In the genomic region with DNA sequence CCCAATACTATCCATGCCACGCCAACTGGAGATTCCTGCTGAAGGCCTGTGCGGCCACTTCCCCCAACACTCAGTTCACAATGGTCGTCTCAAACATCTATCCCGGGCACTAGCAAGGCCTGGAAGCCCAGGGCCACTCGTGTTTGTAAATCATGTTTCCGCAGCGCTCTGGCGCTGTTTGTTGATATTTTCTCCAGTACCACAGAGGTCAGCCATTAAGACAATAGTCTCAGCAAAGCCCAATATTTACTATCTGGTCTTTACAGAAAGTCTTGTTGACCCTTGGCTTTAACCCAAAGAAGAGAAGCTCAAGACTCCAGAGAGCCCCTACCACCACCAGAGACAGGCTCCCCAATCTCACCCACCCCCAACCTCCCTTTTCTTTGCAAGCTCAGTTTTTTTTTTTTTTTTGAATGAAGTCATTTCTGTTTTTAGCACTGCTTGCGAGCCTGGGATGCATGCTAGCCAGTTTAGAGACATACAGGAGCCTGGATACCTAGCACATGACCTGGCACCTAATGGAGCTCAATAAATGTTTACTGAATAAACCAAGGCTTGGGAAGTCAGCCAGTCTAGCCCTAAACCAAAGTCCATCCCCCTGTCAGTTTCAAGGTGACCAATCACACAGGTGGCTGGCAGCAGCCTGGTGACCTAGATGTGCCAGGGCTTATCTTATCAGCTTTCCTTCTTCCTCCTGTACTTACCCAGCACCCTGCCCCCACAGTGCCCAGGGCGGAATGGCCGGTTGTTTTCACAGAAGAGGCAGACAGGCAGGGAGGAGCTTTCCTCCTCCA, we compare ENCODE assay signal across 9 mouse cellular contexts. TPM values are rescaled to one million over a fixed set of nuclear protein-coding genes. Genes with fewer than 3 reads are reported as not detected.
DNase-seq lines count a peak whose midpoint lies in the region; ATAC-seq lines count a peak whose summit lies in the region.
"Had no signal": no experiment of that assay in that cellular context is flagged by ENCODE, and none has a peak within 500 bp of the region (broad histone marks: within the 10 kb centered on the region; RNA-seq: fewer than 3 reads in every experiment).

No protein-coding gene starts in this region.

- H3K4me1 ChIP-seq in intestine, embryonic 14.5 days (replicated peaks; ENCODE audit: control insufficient read depth, insufficient read depth, low read length), result peaks cover 67% of the 10 kb centered on the region
- H3K4me1 ChIP-seq in liver, embryonic 15.5 days (replicated peaks), result peaks cover 59% of the 10 kb centered on the region
- peaks cover 73% of the 10 kb centered on the region for H3K4me1 ChIP-seq in stomach, embryonic 16.5 days (ENCODE audit: control insufficient read depth, insufficient read depth, low read length)

- no peak overlapping the region for H3K4me3 ChIP-seq in intestine, embryonic 14.5 days (ENCODE audit: low read depth, low read length)
- no peak overlapping the region for H3K4me3 ChIP-seq in liver, embryonic 15.5 days (replicated peaks)
- H3K4me3 ChIP-seq in stomach, embryonic 16.5 days (replicated peaks; ENCODE audit: low read length), result no peak overlapping the region
- H3K4me3 ChIP-seq: megakaryocyte, embryonic 14.5 days had no signal

- no peaks in the 10 kb centered on the region for H3K27me3 ChIP-seq in intestine, embryonic 14.5 days (replicated peaks; ENCODE audit: control insufficient read depth, insufficient read depth, low read length)
- H3K27me3 ChIP-seq in liver, embryonic 15.5 days, result no peaks in the 10 kb centered on the region
- H3K27me3 ChIP-seq in stomach, embryonic 16.5 days (ENCODE audit: control insufficient read depth, insufficient read depth, low read length), result no peaks in the 10 kb centered on the region

- ATAC-seq in cerebellum, adult (ENCODE audit: insufficient number of reproducible peaks, low FRiP score, low TSS enrichment), result no peak
- ATAC-seq in intestine, embryonic 14.5 days (replicated peaks; ENCODE audit: low FRiP score, low TSS enrichment, low read depth), result peak; percentile 78
- peak; percentile 78 for ATAC-seq in liver, embryonic 15.5 days (ENCODE audit: insufficient read depth)
- peak; percentile 89 for ATAC-seq in stomach, embryonic 16.5 days (ENCODE audit: insufficient read depth, low FRiP score)

- peak; percentile 38 for DNase-seq in cerebellum, adult 11 months
- peak; percentile 65 to 75 for DNase-seq in cerebellum, postnatal 25 days
- peak; percentile 66 for DNase-seq in intestine, embryonic 14.5 days (ENCODE audit: low spot score)
- no peak for DNase-seq in embryo, embryonic 9.5 days (ENCODE audit: extremely low spot score)
- DNase-seq in thymus, postnatal 4 days, result no peak

- H3K36me3 ChIP-seq in intestine, embryonic 14.5 days (ENCODE audit: control insufficient read depth, insufficient read depth, low read length), result no peaks in the 10 kb centered on the region
- no peaks in the 10 kb centered on the region for H3K36me3 ChIP-seq in liver, embryonic 15.5 days (replicated peaks)
- no peaks in the 10 kb centered on the region for H3K36me3 ChIP-seq in stomach, embryonic 16.5 days (ENCODE audit: control insufficient read depth, insufficient read depth, low read length)

- 37% methylated on average over 11 of the region's 11 CpGs for WGBS in intestine, embryonic 14.5 days
- WGBS in liver, embryonic 15.5 days (ENCODE audit: insufficient replicate concordance), result 50% methylated on average over 11 of the region's 11 CpGs
- WGBS in stomach, embryonic 16.5 days, result 34% methylated on average over 11 of the region's 11 CpGs

- no peaks in the 10 kb centered on the region for H3K9me3 ChIP-seq in intestine, embryonic 14.5 days (ENCODE audit: control insufficient read depth, low read length)
- no peaks in the 10 kb centered on the region for H3K9me3 ChIP-seq in liver, embryonic 15.5 days (replicated peaks)
- no peaks in the 10 kb centered on the region for H3K9me3 ChIP-seq in stomach, embryonic 16.5 days (replicated peaks; ENCODE audit: control insufficient read depth, low read length)
- H3K9me3 ChIP-seq: megakaryocyte, embryonic 14.5 days had no signal

- no peak overlapping the region for H3K9ac ChIP-seq in intestine, embryonic 14.5 days (ENCODE audit: low read length)
- no peak overlapping the region for H3K9ac ChIP-seq in liver, embryonic 15.5 days
- peak overlapping the region; percentile 28; the same call in 1 of the 2 replicates for H3K9ac ChIP-seq in stomach, embryonic 16.5 days (ENCODE audit: low read length)

- peak overlapping the region; percentile 69 for H3K27ac ChIP-seq in intestine, embryonic 14.5 days (ENCODE audit: low read depth)
- H3K27ac ChIP-seq in liver, embryonic 15.5 days (replicated peaks), result peak overlapping the region; percentile 76
- peak overlapping the region; percentile 91 for H3K27ac ChIP-seq in stomach, embryonic 16.5 days (ENCODE audit: low read length)

- H3K4me2 ChIP-seq in intestine, embryonic 14.5 days (ENCODE audit: low read length), result 0 out of 2 replicates have a peak overlapping the region, but pooled peaks have one; percentile 9
- H3K4me2 ChIP-seq in liver, embryonic 15.5 days, result 0 out of 2 replicates have a peak overlapping the region, but pooled peaks have one; percentile 0
- peak overlapping the region; percentile 19; the same call in 1 of the 2 replicates for H3K4me2 ChIP-seq in stomach, embryonic 16.5 days (ENCODE audit: low read depth, low read length)

RNA-seq across cellular contexts. Expression of gene Ypel2, which starts 31.8 kb away (rescaled TPM):
- polyA plus RNA-seq in intestine, embryonic 14.5 days (2014; fragmentation: Nextera tagmentation; extraction: Ambion mirVana), result 5.3 and 5.9 TPM in 2 replicates
- 1.5 and 1.7 TPM in 2 replicates for polyA plus RNA-seq in liver, embryonic 15.5 days (2015; fragmentation: Nextera tagmentation; extraction: Ambion mirVana)
- polyA plus RNA-seq in stomach, embryonic 16.5 days (2015; fragmentation: Nextera tagmentation; extraction: Ambion mirVana), result 7.7 and 8.1 TPM in 2 replicates

Comparison
In these comparisons a context has a peak if more than half of its experiments do, and no peak if none do; other contexts are left out.
1. DNase-seq: peak in cerebellum, adult 11 months (single experiment), cerebellum, postnatal 25 days (2 of 2) and intestine, embryonic 14.5 days (single experiment); none in embryo, embryonic 9.5 days (single experiment) and thymus, postnatal 4 days (single experiment).
2. Peak in every context shown above with its lines, with median percentiles within 50 percentile points of each other: H3K27ac ChIP-seq and H3K4me2 ChIP-seq.